Mouse (Mus musculus) neural tube, embryonic 11.5 days (tissue): ENCODE data around the gene Hoxb9. TPM values are rescaled to one million over a fixed set of nuclear protein-coding genes. Genes with fewer than 3 reads are reported as not detected.

ENCODE experiments used
- ATAC-seq: fragments of 200-750 bp; cut with Nextera tagmentation; 2 replicates; pipeline ENCODE4 v1.8.0; 2017; ENCODE audit warnings: moderate number of reproducible peaks, mild to moderate bottlenecking, moderate TSS enrichment, moderate library complexity; ENCODE audit not compliant: insufficient read depth, low FRiP score, low TSS enrichment
- DNase-seq: peaks from one replicate; pipeline ENCODE4 v3.0.0-alpha.2; 2015; ENCODE audit warnings: low spot score
- H3K27ac ChIP-seq: fragments of 300-500 bp; sonication (generic); 2 replicates; pipeline ENCODE4 v1.5.1; 2014; ENCODE audit warnings: low read depth, mild to moderate bottlenecking, low read length
- H3K27me3 ChIP-seq: fragments of 300-500 bp; sonication (generic); 2 replicates; pipeline ENCODE4 v1.6.1; 2014; ENCODE audit warnings: mild to moderate bottlenecking, low read length, mixed read lengths; ENCODE audit not compliant: control insufficient read depth, insufficient read depth
- H3K36me3 ChIP-seq: fragments of 300-500 bp; sonication (generic); 2 replicates; pipeline ENCODE4 v1.6.1; 2014; ENCODE audit warnings: mild to moderate bottlenecking, low read length, moderate library complexity, mixed read lengths; ENCODE audit not compliant: control insufficient read depth, insufficient read depth
- H3K4me1 ChIP-seq: fragments of 300-500 bp; sonication (generic); 2 replicates; pipeline ENCODE4 v1.6.1; 2014; ENCODE audit warnings: low read length, mixed read lengths; ENCODE audit not compliant: control insufficient read depth, insufficient read depth
- H3K4me2 ChIP-seq: fragments of 300-500 bp; sonication (generic); 2 replicates; pipeline ENCODE4 v1.6.1; 2014; ENCODE audit warnings: low read depth, mild to moderate bottlenecking, moderate library complexity
- H3K4me3 ChIP-seq: fragments of 300-500 bp; sonication (generic); 2 replicates; pipeline ENCODE4 v1.5.1; 2014; ENCODE audit warnings: low read depth, low read length
- H3K9ac ChIP-seq: fragments of 300-500 bp; sonication (generic); 2 replicates; pipeline ENCODE4 v1.6.1; 2014; ENCODE audit warnings: mild to moderate bottlenecking, low read length
- H3K9me3 ChIP-seq: fragments of 300-500 bp; sonication (generic); 2 replicates; pipeline ENCODE4 v1.6.1; 2016; ENCODE audit warnings: low read length; ENCODE audit not compliant: control insufficient read depth
- WGBS: fragments of 180-500 bp; shearing (Covaris S2); extraction: QIAGEN DNeasy Blood & Tissue Kit; methylation state at CpG from one replicate; pipeline ENCODE4 v1.1.7; 2014; 5-methylcytosine and 5-hydroxymethylcytosine counted together
- polyA plus RNA-seq: library from polyadenylated mRNA; unstranded; fragments of >200 nt; fragmentation: Nextera tagmentation; extraction: Ambion mirVana; gene quantifications from 2 replicates; pipeline ENCODE4 v1.2.1, GENCODE M21; 2014

Hoxb9 gene
- polyA plus RNA-seq, 1 experiment from 2014 or later: 67.9 TPM

DNA sequence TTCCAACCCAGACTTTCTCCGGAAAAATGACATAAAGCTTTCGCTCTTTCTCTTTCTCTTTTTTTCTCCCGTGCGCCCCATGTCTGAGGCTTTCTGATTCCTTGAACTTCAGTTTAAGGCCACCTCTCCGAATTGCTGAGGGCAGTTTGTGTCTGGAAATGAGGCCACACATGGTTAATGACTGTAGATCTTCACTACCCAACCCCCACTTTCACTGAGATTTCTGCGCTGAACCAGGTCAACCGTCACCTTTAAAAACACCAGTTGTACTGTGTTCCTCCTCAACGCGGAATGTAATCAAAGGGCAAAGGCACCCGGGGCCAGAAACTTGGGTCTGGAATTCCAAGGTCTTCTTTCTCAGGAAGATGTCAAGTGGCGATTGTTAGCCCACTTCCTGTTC lies 17.0 kb upstream of the Hoxb9 start:
- DNase-seq (peak; percentile 22), ATAC-seq (no peak)
- Histone ChIP-seq H3K27me3 (peaks cover 73% of the 10 kb centered on the region), H3K4me3 (peak overlapping the region; percentile 57), H3K36me3 (no peaks in the 10 kb centered on the region), H3K9me3 (no peaks in the 10 kb centered on the region), H3K27ac (0 out of 2 replicates have a peak overlapping the region, but pooled peaks have one; percentile 3), H3K9ac (no peak overlapping the region), H3K4me1 (peaks cover 28% of the 10 kb centered on the region), H3K4me2 (peak overlapping the region; percentile 41)
- WGBS: 0% methylated on average over 11 of the region's 11 CpGs

DNA sequence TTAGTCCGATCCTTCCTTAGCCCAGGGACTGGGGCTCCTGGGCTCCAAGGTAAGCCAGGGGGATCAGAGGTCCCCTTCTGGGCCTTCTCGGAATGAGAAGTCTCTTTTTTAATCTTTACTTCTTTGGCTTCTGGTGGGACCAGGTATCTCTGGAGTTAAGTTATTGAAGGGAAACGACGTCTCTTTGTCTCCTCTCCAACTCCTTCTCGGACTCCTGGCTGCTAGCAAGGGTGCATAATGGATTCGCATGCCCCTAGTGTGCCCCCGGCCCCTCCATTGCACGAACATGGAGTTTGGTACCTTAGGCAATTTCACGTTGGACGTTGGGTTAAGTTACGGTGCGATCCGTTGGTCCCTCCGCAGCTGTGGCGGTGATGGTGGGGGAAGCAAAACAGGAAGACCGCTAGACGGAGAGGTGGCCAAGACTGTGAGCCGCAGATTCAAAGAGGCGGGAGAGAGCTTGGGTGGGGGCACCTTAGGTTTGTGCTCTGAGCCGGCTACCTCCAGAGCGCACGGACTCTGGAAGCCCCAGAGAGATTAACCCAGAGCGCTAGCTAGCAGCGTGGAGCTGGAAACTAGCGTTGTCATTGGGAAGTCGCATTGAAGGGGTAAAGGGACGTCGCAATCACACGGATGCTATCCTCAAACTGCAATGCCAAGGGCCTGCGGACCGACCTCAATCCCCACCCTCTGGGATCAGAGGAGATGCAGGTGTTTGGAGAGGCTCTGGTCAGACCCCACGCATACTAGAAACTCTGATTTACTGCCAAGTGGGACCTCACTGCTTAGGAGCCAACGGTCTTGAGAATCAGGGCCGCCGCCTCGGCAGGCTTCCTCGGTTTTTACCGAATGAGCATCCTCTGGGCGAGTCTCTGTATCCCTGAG lies 15.9 kb upstream of the Hoxb9 start:
- peak; percentile 48 for DNase-seq
- WGBS: 2% methylated on average over 39 of the region's 39 CpGs
- H3K4me1 ChIP-seq: peaks cover 38% of the 10 kb centered on the region
- peak overlapping the region; percentile 58 for H3K9ac ChIP-seq
- no peak for ATAC-seq
- peak overlapping the region; percentile 41 for H3K4me2 ChIP-seq
- no peaks in the 10 kb centered on the region for H3K36me3 ChIP-seq
- no peaks in the 10 kb centered on the region for H3K9me3 ChIP-seq
- H3K27ac ChIP-seq: 0 out of 2 replicates have a peak overlapping the region, but pooled peaks have one; percentile 10
- peak overlapping the region; percentile 57 for H3K4me3 ChIP-seq
- H3K27me3 ChIP-seq: peaks cover 73% of the 10 kb centered on the region

- no peaks in the 10 kb centered on the region for H3K9me3 ChIP-seq
- peak overlapping the region; percentile 41 for H3K4me2 ChIP-seq
- ATAC-seq: no peak
- H3K27ac ChIP-seq: no peak overlapping the region
- H3K4me1 ChIP-seq: peaks cover 45% of the 10 kb centered on the region
- WGBS: 6% methylated on average over 14 of the region's 14 CpGs
- H3K36me3 ChIP-seq: no peaks in the 10 kb centered on the region
- H3K27me3 ChIP-seq: peaks cover 72% of the 10 kb centered on the region
- peak; percentile 29 for DNase-seq
- H3K4me3 ChIP-seq: peak overlapping the region; percentile 57
- H3K9ac ChIP-seq: peak overlapping the region; percentile 58
Observed at GRCm38 (mm10) chr11:96255996-96256445, 15.2 kb upstream of the Hoxb9 start.

GRCm38 (mm10) chr11:96257141-96257540 lies 14.1 kb upstream of the Hoxb9 start:
- H3K4me3 ChIP-seq: no peak overlapping the region
- 0 out of 2 replicates have a peak overlapping the region, but pooled peaks have one; percentile 5 for H3K4me2 ChIP-seq
- DNase-seq (no peak), ATAC-seq (no peak)
- H3K9me3 ChIP-seq: no peaks in the 10 kb centered on the region
- no peak overlapping the region for H3K9ac ChIP-seq
- peaks cover 67% of the 10 kb centered on the region for H3K27me3 ChIP-seq
- no peaks in the 10 kb centered on the region for H3K36me3 ChIP-seq
- peaks cover 50% of the 10 kb centered on the region for H3K4me1 ChIP-seq
- no peak overlapping the region for H3K27ac ChIP-seq
- WGBS: 22% methylated on average over 2 of the region's 2 CpGs

DNA sequence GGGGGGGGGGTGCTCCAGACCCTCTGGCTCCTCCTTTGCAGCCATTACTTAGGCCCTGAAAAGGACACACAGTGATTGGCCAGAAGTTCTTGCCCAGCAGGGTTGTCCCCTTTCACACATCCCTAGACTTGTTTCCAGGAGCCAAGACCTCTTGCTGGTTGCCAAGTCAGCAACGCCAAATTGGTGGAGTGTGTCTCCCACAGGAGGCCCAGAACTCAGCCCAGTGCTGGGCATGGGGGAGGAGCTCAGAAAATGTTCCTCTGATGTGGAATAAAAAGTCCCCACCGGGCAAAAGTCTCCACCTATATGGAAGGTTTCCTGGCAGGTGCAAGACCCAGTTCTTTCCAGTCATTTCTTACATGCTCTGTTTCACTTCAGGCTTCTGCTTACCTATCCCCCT lies 12.2 kb upstream of the Hoxb9 start:
- DNase-seq (peak; percentile 13), ATAC-seq (no peak)
- Histone ChIP-seq H3K27ac (no peak overlapping the region), H3K4me1 (peaks cover 58% of the 10 kb centered on the region), H3K27me3 (peaks cover 53% of the 10 kb centered on the region), H3K4me3 (no peak overlapping the region), H3K9me3 (no peaks in the 10 kb centered on the region), H3K4me2 (no peak overlapping the region), H3K9ac (no peak overlapping the region), H3K36me3 (no peaks in the 10 kb centered on the region)
- WGBS: 3% methylated on average over 2 of the region's 2 CpGs

GRCm38 (mm10) chr11:96259511-96259910 lies 11.7 kb upstream of the Hoxb9 start:
- Histone ChIP-seq H3K27ac (no peak overlapping the region), H3K9ac (no peak overlapping the region), H3K4me1 (peaks cover 58% of the 10 kb centered on the region), H3K36me3 (no peaks in the 10 kb centered on the region), H3K4me2 (no peak overlapping the region), H3K4me3 (no peak overlapping the region), H3K9me3 (no peaks in the 10 kb centered on the region), H3K27me3 (peaks cover 50% of the 10 kb centered on the region)
- 0% methylated on average over 1 of the region's 1 CpGs for WGBS
- DNase-seq (no peak), ATAC-seq (no peak)

GRCm38 (mm10) chr11:96260310-96260970 lies 10.8 kb upstream of the Hoxb9 start:
- peaks cover 53% of the 10 kb centered on the region for H3K4me1 ChIP-seq
- peak overlapping the region; percentile 24 for H3K4me2 ChIP-seq
- no peaks in the 10 kb centered on the region for H3K36me3 ChIP-seq
- DNase-seq (peak; percentile 61), ATAC-seq (peak; percentile 52; the same call in 1 of the 2 replicates)
- peak overlapping the region; percentile 32; the same call in 1 of the 2 replicates for H3K9ac ChIP-seq
- peaks cover 43% of the 10 kb centered on the region for H3K27me3 ChIP-seq
- H3K4me3 ChIP-seq: peak overlapping the region; percentile 4; the same call in 1 of the 2 replicates
- 1% methylated on average over 23 of the region's 23 CpGs for WGBS
- H3K27ac ChIP-seq: 0 out of 2 replicates have a peak overlapping the region, but pooled peaks have one; percentile 34
- H3K9me3 ChIP-seq: no peaks in the 10 kb centered on the region

GRCm38 (mm10) chr11:96261323-96261890 lies 9.8 kb upstream of the Hoxb9 start:
- Histone ChIP-seq H3K4me3 (no peak overlapping the region), H3K4me2 (peak overlapping the region; percentile 25; the same call in 1 of the 2 replicates), H3K27ac (no peak overlapping the region), H3K36me3 (no peaks in the 10 kb centered on the region), H3K9me3 (no peaks in the 10 kb centered on the region), H3K4me1 (peaks cover 47% of the 10 kb centered on the region), H3K9ac (no peak overlapping the region), H3K27me3 (peaks cover 36% of the 10 kb centered on the region)
- peak; percentile 90 for DNase-seq
- no peak for ATAC-seq
- WGBS: 2% methylated on average over 24 of the region's 24 CpGs
